Mouse (Mus musculus): Measurements from ENCODE around the gene Akap8.

DNA sequence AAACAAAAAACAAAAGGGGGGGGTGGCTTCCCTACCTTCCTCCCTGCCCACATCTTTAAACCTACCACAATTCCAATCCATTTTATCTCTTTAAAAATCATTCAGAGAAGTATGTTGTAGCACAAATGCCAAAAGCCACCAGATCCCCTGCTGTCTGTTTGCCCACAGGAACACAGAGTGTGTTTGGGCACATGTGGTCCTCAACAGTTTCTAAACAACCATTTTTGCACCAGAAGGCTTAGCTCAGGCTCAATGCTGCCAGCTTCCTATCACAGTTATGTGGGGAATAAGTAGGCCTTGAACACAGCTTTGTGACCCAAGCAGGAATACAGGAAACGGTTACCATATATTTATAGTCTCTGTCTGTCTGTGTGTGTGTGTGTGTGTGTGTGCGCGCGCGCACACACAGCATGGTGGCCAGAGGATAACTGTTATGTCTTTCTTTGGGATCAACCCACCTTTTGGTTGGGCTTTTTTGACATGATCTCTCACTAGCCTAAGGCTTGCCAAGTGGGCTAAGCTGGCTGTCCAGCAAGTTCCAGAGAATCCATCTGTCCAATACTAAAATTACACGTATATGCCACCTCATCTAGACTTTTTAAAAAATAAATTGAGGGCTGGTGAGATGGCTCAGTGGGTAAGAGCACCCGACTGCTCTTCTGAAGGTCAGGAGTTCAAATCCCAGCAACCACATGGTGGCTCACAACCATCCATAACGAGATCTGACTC lies 58.0 kb downstream of the Akap8 start:
- TF ChIP-seq POLR2A (IDR thresholded peaks at IDR 0.05; ENCODE audit: control insufficient read depth, extremely low read depth, insufficient read depth, low read length, poor library complexity) = no peak
- TF ChIP-seq CTCF (IDR thresholded peaks at IDR 0.05; ENCODE audit: borderline replicate concordance, control insufficient read depth, extremely low read depth, insufficient read depth, low read length, poor library complexity) = no peak
